Mouse (Mus musculus) v-Abl transformed pro-B cells (cell line): Measurements from ENCODE around the gene Mettl16.

Experiments used
- in situ Hi-C, 2 experiments: fragments of 400-800 bp; cut with MboI; formaldehyde crosslinking; loops; one replicate each; pipeline ENCODE4 v1.15.1; 2025; ENCODE audit not compliant: unreplicated experiment in 2 of 2

Mettl16 gene

DNA sequence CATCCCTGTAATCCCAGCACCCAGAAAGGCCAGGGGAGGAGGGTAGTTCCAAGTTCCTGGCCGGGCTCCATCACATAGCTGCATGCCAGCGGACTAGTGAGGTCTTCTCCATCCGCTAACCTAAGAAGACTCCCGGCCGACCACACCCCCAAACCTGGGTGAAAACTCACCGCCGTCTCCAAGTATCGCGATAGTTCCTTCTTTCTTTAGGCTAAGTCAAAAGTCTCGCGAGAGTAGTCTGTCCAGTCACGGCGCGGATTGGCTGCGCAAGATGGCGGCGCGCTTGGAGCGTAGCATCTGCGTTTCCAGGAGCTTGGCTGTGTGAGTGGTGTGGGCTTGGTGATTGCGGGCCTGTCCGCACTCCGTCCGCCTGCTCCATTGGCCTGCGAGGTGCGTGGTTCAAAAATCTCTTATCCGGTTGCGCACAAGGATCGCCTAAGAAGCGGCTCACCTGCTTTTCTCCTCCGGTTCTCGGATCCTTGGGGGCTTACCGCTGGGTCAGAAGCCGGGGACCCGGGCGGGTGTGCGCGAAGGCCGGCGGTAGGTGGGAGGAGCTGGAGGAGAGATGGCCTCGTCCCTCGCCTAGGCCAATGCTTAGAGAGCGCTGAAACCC is at the start of gene Mettl16:
TSS of gene Mettl16 (plus strand) at position 236 of the 613 bp plus-strand sequence.
- in situ Hi-C loops, result no loop called here

GRCm38 (mm10) chr11:74721141-74721540 is 49.5 kb upstream of the Mettl16 start:
- in situ Hi-C loops, result no loop called here

DNA sequence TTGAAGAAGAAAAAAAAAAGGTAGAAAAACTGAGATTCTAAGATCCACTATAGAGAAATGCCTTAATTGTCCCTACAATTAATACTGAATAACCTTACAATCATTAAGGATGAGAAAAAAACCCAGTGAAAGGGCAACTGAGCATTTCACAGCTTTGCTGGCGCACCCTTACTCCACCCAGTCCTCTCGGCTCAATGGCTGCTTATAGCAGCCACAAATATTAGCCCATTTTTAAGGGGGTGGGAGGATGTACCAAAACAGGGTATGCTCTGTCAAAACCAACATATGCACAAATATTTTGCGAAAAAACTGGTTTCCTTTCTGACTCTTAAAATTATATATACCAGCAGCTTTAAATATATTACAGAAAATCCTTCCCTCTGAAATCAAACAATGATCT is 48.7 kb upstream of the Mettl16 start:
- in situ Hi-C loops, result no loop called here

GRCm38 (mm10) chr11:74723357-74724234 is 47.0 kb upstream of the Mettl16 start:
- in situ Hi-C loops, result no loop called here

- in situ Hi-C loops, result no loop called here
These were observed 46.3 kb upstream of the Mettl16 start, which contains the start of gene Pafah1b1 for GRCm38 (mm10) chr11:74724235-74724791. Gene Pafah1b1 (minus strand): TSS chr11:74724670.

DNA sequence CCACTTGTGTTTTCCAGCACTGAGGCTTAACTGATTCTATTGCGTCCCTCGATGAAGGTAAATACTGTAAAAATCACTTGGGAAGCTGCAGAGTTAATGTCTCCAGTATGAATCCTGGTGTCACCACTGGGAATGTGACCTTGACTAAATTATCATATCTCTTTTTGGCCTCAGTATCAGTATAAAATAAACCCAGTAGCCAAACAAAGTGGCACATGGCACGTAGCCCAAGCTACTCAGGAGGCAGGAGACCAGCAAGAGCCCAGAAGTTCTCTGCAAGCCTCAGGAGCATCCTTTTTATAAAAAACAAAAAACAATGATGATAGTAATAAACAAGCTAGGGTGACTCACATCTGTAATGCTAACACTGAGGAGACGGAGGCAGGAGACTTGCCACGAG is 45.4 kb upstream of the Mettl16 start:
- in situ Hi-C loops, result no loop called here

DNA sequence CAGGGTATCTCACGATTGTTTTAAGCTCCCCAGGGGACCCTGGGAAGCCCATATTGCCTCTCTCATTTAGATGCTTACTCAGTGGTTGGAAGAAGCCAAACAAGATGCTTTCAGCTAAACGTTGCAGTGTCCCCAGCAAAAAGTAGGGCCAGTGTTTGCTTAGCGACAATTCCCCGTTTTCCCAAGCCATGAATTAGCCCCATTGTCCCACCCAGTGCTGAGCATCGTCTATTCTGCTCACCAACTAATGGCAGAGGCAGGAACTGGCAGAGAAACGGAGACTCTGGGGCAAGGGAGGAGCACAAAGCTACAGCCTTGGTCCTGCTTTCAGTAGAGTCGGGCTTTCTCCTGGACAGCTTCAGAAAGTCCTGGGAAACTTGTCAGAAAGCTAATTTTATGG is 35.7 kb upstream of the Mettl16 start:
- in situ Hi-C loops, result no loop called here

GRCm38 (mm10) chr11:74737861-74738260 is 32.8 kb upstream of the Mettl16 start:
- in situ Hi-C loops, result no loop called here

DNA sequence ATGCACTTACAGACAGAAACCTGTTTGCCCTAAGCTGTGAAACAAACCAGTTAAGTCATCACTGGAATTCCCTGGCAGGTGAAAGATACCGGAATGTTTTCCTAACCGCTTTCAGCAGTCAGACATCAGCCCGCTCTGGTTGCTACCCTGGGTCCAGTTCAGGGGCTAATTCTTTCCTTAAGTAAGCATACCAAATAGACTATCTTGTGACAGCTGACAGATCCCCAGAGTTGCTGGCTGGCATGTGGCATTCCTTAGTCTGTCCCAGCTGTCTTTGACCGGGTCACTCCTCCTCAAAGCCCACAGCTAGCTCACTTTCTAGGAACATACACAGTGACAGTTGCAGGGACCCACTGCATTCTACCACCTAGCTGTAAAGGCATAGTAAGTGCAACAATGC is 22.6 kb upstream of the Mettl16 start:
- in situ Hi-C loops, result no loop called here

- in situ Hi-C loops, result no loop called here
These were observed 21.4 kb upstream of the Mettl16 start for GRCm38 (mm10) chr11:74749241-74749640.

GRCm38 (mm10) chr11:74750662-74751351 is 19.8 kb upstream of the Mettl16 start:
- in situ Hi-C loops, result no loop called here

DNA sequence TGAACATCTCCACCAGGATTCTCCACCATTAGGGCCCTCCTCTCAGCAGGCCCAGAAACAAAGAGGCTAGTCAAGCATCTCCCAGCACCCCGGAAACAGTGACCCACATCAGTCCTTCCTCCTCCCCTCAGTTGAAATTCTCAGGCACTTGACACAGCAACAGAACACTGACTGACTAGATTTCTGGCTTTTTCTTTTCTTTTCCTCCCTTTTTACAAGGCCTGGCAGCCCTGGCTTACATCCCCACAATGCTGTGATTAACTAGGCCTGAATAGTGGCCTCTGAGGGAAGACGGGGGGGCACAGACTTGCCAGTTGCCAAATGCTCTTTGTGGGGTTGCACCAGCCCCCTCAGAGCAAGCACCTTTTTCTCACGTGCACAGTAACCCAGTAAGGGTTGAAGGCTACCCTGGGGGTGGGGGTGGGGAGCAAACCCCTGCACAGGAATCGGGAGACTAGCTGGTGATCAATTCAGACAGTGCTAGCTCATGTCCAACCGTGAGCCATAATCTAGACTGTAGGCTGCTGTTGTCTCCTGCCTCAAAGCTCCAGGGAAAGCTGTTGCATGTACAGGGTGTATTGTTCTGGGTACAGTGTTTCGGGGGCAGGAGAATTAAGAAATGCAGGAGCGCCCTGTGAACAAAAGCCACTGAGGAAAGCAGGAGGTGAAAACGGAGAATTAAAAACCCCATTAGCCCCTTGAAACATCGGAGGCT is 19.1 kb upstream of the Mettl16 start:
- in situ Hi-C loops, result no loop called here

DNA sequence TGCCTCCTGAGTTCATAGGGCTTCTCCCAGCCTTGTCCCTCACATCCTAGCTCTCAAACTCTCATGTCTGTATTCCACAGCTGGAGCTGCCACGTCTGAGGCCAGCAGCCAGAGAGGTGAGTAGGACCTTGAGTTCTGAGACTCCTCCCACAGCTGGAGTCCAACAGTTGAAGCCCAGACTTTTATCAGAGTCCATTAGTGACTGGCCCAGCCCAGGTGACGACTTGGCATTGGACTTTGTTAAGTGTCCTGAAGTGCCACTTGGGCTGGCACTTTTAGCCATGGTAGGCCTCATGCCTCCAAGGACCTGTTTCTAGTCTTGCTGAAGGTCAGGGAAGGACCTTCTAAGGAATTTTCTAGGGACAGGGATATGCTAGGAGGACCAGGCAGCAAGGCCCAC is 14.0 kb upstream of the Mettl16 start:
- in situ Hi-C loops, result no loop called here

GRCm38 (mm10) chr11:74761011-74761705 is 9.5 kb upstream of the Mettl16 start:
- in situ Hi-C loops, result loop anchor here in 1 of 2 experiments (5.0 kb wide), 1 partner anchor 119 kb away; no protein-coding TSS in a partner anchor

- in situ Hi-C loops, result loop anchor here in 1 of 2 experiments (5.0 kb wide), 1 partner anchor 122 kb away; no protein-coding TSS in a partner anchor
These were observed 6.5 kb upstream of the Mettl16 start for GRCm38 (mm10) chr11:74763960-74764625.

GRCm38 (mm10) chr11:74767469-74767868 is 3.2 kb upstream of the Mettl16 start:
- in situ Hi-C loops, result no loop called here

- in situ Hi-C loops, result no loop called here
These were observed 2.6 kb upstream of the Mettl16 start for GRCm38 (mm10) chr11:74768045-74768444.

DNA sequence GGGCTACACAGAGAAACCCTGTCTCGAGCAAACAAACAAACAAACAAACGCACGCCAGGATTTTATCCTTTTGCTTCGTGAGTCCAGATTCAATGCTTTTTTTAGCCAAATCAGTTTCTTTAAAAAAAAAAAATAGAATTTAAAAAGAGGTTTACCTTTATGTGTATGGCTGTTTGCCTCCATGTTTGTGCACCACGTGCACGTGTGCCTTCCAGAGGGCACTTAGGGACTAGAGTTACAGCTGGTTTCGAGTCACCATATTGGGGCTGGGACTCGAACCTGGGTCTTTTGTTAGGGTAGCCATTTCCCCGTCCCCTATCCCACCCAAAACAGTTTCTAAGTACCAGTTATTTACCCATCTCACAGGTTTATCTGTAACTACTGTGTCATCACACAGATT is 593 bp upstream of the Mettl16 start:
- in situ Hi-C loops, result no loop called here

GRCm38 (mm10) chr11:74771234-74771633 is 604 bp downstream of the Mettl16 start:
- in situ Hi-C loops, result no loop called here
